Mouse (Mus musculus) sigmoid colon, adult 10 weeks (tissue): ENCODE results near the gene Mrpl16. TPM values are rescaled to one million over a fixed set of nuclear protein-coding genes. Genes with fewer than 3 reads are reported as not detected.

Experiments
- polyA plus RNA-seq: library from polyadenylated mRNA; stranded (reverse); fragments of 350-450 nt; fragmentation: Illumina TruSeq; extraction: RNeasy Lipid Tissue Mini Kit (QIAGEN cat#74804); gene quantifications from one replicate; pipeline ENCODE4 v1.2.3, GENCODE M21; 2014; ENCODE audit warnings: low read depth, low replicate concordance

The Mrpl16 gene
- 17.5 TPM for polyA plus RNA-seq

DNA sequence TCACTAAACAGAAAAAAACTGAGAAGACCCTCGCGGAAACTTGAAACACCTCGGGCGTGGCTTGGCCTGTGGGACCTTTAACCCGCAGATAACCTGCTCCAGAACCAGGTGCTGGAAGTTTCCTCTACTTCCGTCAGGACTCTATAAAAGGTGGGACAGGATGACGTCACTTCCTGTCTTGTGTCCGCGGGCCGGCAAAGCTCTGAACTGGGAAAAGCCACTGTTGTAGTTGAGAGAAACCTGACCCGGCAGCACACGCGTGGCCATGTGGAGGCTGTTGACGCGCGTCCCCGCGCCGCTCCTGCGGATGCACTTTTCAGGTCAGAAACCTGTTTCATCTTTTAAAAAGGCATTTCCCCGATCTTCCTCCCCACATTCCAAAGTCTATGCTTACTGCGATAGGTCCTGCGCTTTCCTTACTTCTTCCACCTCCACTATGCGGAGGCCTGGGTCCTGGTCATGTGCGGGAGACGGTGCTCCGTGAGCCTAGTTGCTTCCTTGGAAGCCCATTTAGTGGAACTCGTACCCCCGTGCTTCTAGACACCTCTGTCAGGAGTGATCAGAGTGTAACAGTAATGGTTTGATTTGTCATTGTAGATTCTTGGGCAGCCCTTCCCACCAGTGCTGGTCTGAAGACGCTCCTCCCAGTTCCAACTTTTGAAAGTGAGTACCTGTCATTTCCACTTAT, at the start of gene Mrpl16:
Gene Mrpl16 (plus strand): TSS at position 187 of the 688 bp plus-strand sequence.

DNA sequence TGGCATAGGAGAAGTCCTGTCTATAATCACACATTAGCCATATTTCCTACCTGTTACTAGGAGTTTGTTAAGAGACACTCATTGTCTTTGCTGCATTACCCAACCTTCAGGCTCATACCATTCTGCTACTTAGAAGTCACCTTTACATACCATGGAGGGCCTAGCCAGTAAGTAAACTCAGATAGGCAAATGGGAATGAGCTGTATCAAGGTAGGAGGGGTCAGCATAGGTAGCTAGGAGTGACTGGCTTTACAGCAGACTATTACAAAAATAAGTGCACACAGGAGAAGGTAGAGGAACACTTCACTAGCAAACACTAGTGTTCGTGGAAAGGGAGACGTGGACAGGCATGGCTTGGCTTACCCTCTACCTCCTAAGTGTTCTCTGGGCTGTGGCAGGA, 22.9 kb upstream of the Mrpl16 start, which contains the start of gene Gif:
Gene Gif (plus strand): TSS at position 257 of the 400 bp plus-strand sequence.

DNA sequence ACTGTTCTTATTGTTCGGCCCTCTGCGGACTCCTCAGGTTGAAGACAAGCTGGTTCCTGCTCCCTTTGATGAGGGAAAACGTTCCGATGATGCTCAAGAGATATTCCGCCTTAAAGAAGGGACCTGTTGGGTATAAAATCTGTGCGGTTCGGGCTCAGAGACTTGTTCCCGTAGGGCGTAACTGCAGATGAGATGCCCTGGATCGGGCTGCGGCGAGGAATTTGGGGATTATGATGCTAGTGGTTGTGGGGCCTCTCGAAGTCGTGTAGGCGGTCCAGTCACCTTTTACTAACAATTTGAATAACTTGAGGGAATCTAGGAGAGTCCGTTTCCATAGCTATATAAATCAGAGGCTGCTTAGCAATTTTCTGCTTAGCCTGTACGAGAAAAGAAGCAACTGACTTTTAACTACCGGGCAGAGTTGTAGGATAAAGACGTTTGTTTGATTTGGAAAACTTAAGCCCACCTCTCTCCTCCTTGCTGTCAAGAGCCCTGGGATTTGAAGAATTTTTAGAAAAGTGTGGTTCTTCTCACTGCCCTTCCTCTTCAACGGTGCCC, 49.0 kb downstream of the Mrpl16 start, which contains the start of gene Stx3:
Gene Stx3 (minus strand): TSS at position 261 of the 558 bp plus-strand sequence.

Other genes starting within 250 kb of the Mrpl16 start
- 47.9 TPM for gene Ms4a4d, start 233.6 kb upstream of the Mrpl16 start, polyA plus RNA-seq
- 10.4 TPM for gene Ms4a6d, start 165.5 kb upstream of the Mrpl16 start, polyA plus RNA-seq
- gene Ms4a2, start 146.7 kb upstream of the Mrpl16 start, polyA plus RNA-seq = 0.41 TPM
- not detected for gene Ms4a3, start 129.5 kb upstream of the Mrpl16 start, polyA plus RNA-seq
- not detected for gene Oosp2, start 109.8 kb upstream of the Mrpl16 start, polyA plus RNA-seq
- gene Oosp1, start 79.2 kb upstream of the Mrpl16 start, polyA plus RNA-seq = 0.66 TPM
- gene Oosp3, start 73.3 kb upstream of the Mrpl16 start, polyA plus RNA-seq = not detected
- not detected for gene Gif, start 22.8 kb upstream of the Mrpl16 start, polyA plus RNA-seq
- gene Stx3, start 49.0 kb downstream of the Mrpl16 start, polyA plus RNA-seq = 87.6 TPM
- not detected for gene Olfr1417, start 68.8 kb downstream of the Mrpl16 start, polyA plus RNA-seq
- gene Olfr1418, start 90.7 kb downstream of the Mrpl16 start, polyA plus RNA-seq = not detected
- not detected for gene Olfr1419, start 104.7 kb downstream of the Mrpl16 start, polyA plus RNA-seq
- gene Olfr1420, start 116.2 kb downstream of the Mrpl16 start, polyA plus RNA-seq = not detected
- 35.1 TPM for gene Patl1, start 142.0 kb downstream of the Mrpl16 start, polyA plus RNA-seq
- gene Osbp, start 195.6 kb downstream of the Mrpl16 start, polyA plus RNA-seq = 38.0 TPM